Mouse (Mus musculus): ENCODE results near the gene Cdkn1a.

Gene Cdkn1a

DNA sequence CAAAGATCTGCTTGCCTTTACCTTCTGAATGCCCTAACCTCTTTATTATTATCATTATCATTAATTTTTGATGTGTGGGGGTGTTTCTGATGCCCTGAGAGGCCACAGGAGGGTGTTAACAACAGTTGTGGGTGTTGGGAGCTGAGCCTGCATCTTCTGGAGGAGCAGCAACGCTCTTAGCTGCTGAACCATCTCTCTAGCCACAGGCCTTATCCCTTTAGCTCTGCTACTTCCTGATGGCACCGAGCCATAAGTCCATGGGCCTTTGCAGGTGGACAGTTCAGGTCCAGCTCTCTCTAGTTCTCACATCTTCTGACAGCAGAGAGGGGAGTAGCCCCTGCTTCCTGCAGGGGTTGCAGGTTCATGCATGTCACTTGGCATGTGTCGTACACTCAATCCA, 50.8 kb downstream of the Cdkn1a start:
- in situ Hi-C loops (cut with MboI; ENCODE audit: low pct_unique_long_range_greater_than_20kb in 1 of 2, low sequenced_read_pairs in 2 of 2, unreplicated experiment in 1 of 2) = no loop called here

DNA sequence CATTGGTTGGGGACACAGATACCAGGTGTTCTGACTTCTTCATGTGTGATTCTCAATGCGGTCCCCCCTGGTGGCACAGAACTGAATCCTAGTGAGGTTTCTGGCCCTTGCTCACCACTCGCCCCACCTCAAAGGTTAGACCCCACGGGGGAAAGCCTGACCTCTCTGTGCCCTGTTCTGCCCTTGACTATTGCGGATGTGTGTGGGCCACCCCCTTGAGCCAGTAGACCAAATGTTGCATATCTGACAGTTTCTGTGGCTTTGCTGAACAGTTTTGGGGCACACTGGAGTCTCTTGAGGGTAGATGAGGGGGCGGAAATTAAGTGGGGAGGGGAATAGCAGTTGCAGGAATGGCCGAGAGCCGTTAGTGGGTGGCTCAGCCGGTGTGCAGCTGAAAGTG, 52.5 kb downstream of the Cdkn1a start:
- in situ Hi-C loops (cut with MboI; ENCODE audit: low pct_unique_long_range_greater_than_20kb in 1 of 2, low sequenced_read_pairs in 2 of 2, unreplicated experiment in 1 of 2) = no loop called here

DNA sequence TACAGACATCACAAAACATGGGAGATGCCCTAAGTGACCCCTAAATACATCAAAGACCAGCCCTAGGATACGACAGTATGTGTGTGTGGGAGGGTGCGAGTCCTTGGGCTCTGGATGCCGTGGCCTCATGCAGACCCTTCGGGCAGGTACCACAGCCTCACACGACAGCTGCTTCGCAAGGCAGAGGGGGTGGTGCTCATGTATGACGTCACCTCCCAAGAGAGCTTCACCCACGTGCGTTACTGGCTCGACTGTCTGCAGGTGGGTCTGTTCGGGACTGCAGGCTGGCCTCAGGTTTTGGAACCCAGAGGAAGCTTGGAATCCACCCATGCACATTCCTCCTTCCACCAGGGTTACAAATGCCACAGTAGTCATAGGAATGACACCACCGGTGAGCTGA, 54.3 kb downstream of the Cdkn1a start:
- in situ Hi-C loops (cut with MboI; ENCODE audit: low pct_unique_long_range_greater_than_20kb in 1 of 2, low sequenced_read_pairs in 2 of 2, unreplicated experiment in 1 of 2) = no loop called here

GRCm38 (mm10) chr17:29147273-29147672, 56.5 kb downstream of the Cdkn1a start:
- in situ Hi-C loops (cut with MboI; ENCODE audit: low pct_unique_long_range_greater_than_20kb in 1 of 2, low sequenced_read_pairs in 2 of 2, unreplicated experiment in 1 of 2) = no loop called here

DNA sequence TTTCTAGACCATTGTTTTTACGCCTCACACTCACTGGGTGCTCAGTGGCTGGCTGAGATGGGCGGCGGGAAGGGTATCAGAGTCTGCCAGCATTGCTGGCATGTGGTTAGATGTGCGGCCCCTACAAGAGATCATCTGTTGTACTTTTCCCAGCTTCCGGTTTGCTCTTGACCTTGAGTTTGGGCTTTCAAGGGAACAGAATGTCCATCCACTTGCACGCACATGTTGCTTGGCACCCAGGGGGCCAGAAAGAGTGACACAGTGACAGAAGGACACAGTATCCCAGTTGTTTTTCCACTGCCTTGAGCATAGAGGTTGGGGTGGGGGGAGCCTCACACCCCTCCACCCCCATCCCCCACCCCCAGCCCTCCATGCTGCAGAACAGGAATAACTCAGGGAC, 57.0 kb downstream of the Cdkn1a start:
- in situ Hi-C loops (cut with MboI; ENCODE audit: low pct_unique_long_range_greater_than_20kb in 1 of 2, low sequenced_read_pairs in 2 of 2, unreplicated experiment in 1 of 2) = no loop called here

- in situ Hi-C loops (cut with MboI; ENCODE audit: low pct_unique_long_range_greater_than_20kb in 1 of 2, low sequenced_read_pairs in 2 of 2, unreplicated experiment in 1 of 2) = no loop called here
Observed at GRCm38 (mm10) chr17:29149766-29150165, 59.0 kb downstream of the Cdkn1a start.
